9 mouse cellular contexts compared by ENCODE assay signal in the genomic region with DNA sequence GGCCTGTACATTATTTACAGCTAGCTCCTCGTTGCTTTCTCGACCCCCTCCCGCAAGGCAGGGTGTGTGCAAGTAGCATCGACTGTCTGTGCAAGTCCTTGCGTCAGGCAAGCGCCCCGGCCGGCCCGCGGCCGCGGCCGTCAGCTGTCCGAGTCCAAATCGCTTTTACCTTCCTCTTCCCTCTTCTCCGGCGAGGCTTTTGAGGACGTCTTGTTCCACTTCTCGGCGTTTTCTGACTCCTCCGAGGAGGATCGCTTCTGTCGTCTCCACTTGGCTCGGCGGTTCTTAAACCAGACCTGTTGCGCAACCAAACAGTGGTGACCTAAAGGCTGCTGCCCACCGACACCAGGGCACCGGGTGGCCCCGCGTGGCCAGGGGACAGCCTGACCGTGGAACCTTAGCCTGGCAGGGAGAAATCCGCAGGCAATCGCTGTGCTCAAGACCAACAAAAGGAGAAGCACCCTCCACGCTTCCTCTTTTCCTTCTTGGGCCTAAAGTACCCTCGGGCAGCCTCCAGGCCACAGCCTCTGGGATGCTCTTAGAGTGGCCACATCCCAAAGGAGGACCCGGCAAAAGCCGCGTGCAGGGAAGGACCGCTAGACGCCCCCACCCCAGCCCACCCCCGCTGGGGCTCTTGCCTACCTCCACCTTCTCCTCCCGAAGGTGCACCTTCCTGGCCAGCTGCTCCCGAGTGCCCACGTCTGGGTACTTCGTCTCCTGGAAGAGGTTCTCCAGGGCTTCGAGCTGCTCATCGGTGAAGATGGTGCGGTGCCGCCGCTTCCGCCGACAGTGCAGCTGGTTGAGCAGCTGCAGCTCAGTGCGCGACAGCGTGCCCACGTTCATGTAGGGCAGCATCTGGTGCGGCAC. TPM values are rescaled to one million over a fixed set of nuclear protein-coding genes. Genes with fewer than 3 reads are reported as not detected.
A peak's percentile ranks its signal among the peaks of the same experiment; 100 is the strongest.
DNase-seq lines count a peak whose midpoint lies in the region; ATAC-seq lines count a peak whose summit lies in the region.
"Had no signal": no experiment of that assay in that cellular context is flagged by ENCODE, and none has a peak within 500 bp of the region (broad histone marks: within the 10 kb centered on the region; RNA-seq: fewer than 3 reads in every experiment).

No protein-coding gene starts in this region.

- DNase-seq in right cerebral cortex, adult 18-20 months: peak; percentile 15
- DNase-seq in right cerebral cortex, postnatal 14 days: no peak
- DNase-seq in forebrain, embryonic 11.5 days (ENCODE audit: low spot score): peak; percentile 70
- peak; percentile 68 for DNase-seq in limb, embryonic 11.5 days (ENCODE audit: low spot score)
- DNase-seq in thymus, postnatal 0 days (ENCODE audit: low spot score): no peak
- DNase-seq in cerebellum, postnatal 25 days: no peak

- under 1% methylated on average over 57 of the region's 57 CpGs for WGBS in forebrain, embryonic 11.5 days
- WGBS in limb, embryonic 11.5 days: under 1% methylated on average over 57 of the region's 57 CpGs
- WGBS in neural tube, embryonic 15.5 days: under 1% methylated on average over 57 of the region's 57 CpGs

- H3K9me3 ChIP-seq in forebrain, embryonic 11.5 days (ENCODE audit: control insufficient read depth, low read length): no peaks in the 10 kb centered on the region
- no peaks in the 10 kb centered on the region for H3K9me3 ChIP-seq in limb, embryonic 11.5 days (ENCODE audit: control insufficient read depth, low read length)
- H3K9me3 ChIP-seq in neural tube, embryonic 15.5 days (replicated peaks): no peaks in the 10 kb centered on the region

- H3K27me3 ChIP-seq in forebrain, embryonic 11.5 days (ENCODE audit: control insufficient read depth, insufficient read depth, low read length): peaks cover 86% of the 10 kb centered on the region
- H3K27me3 ChIP-seq in limb, embryonic 11.5 days (ENCODE audit: control insufficient read depth, insufficient read depth, low read length): peaks cover 33% of the 10 kb centered on the region
- peaks cover 93% of the 10 kb centered on the region for H3K27me3 ChIP-seq in neural tube, embryonic 15.5 days (replicated peaks)

- ATAC-seq in forebrain, embryonic 11.5 days (replicated peaks; ENCODE audit: low FRiP score): no peak
- ATAC-seq in limb, embryonic 11.5 days (ENCODE audit: insufficient number of reproducible peaks, low FRiP score, low TSS enrichment, low read depth): no peak
- no peak for ATAC-seq in neural tube, embryonic 15.5 days (ENCODE audit: low FRiP score)
- ATAC-seq in megakaryocyte-erythroid progenitor cell, adult 5-6 weeks (replicated peaks; ENCODE audit: low FRiP score, low TSS enrichment, poor library complexity, severe bottlenecking): no peak

- no peaks in the 10 kb centered on the region for H3K36me3 ChIP-seq in forebrain, embryonic 11.5 days (ENCODE audit: control insufficient read depth, insufficient read depth, low read length)
- no peaks in the 10 kb centered on the region for H3K36me3 ChIP-seq in limb, embryonic 11.5 days (ENCODE audit: control insufficient read depth, insufficient read depth, low read length)
- no peaks in the 10 kb centered on the region for H3K36me3 ChIP-seq in neural tube, embryonic 15.5 days

- no peak overlapping the region for H3K27ac ChIP-seq in forebrain, embryonic 11.5 days (ENCODE audit: low read depth, low read length)
- H3K27ac ChIP-seq in limb, embryonic 11.5 days (replicated peaks; ENCODE audit: low read depth, low read length): peak overlapping the region; percentile 21; the same call in 1 of the 2 replicates
- H3K27ac ChIP-seq in neural tube, embryonic 15.5 days (replicated peaks): no peak overlapping the region

- peak overlapping the region; percentile 89; the same call in 1 of the 2 replicates for H3K4me2 ChIP-seq in forebrain, embryonic 11.5 days (ENCODE audit: low read depth, low read length, severe bottlenecking)
- peak overlapping the region; percentile 90 for H3K4me2 ChIP-seq in limb, embryonic 11.5 days (ENCODE audit: low read depth, severe bottlenecking)
- peak overlapping the region; percentile 68 for H3K4me2 ChIP-seq in neural tube, embryonic 15.5 days

- H3K9ac ChIP-seq in forebrain, embryonic 11.5 days (ENCODE audit: low read length): no peak overlapping the region
- H3K9ac ChIP-seq in limb, embryonic 11.5 days (ENCODE audit: low read length): peak overlapping the region; percentile 88
- H3K9ac ChIP-seq in neural tube, embryonic 15.5 days (replicated peaks): no peak overlapping the region

- peaks cover 30% of the 10 kb centered on the region for H3K4me1 ChIP-seq in forebrain, embryonic 11.5 days (replicated peaks; ENCODE audit: control insufficient read depth, insufficient read depth, low read length)
- H3K4me1 ChIP-seq in limb, embryonic 11.5 days (ENCODE audit: control insufficient read depth, insufficient read depth, low read length): peaks cover 29% of the 10 kb centered on the region
- H3K4me1 ChIP-seq in neural tube, embryonic 15.5 days: peaks cover 26% of the 10 kb centered on the region

- peak overlapping the region; percentile 44 for H3K4me3 ChIP-seq in forebrain, embryonic 11.5 days (ENCODE audit: low read depth, low read length)
- peak overlapping the region; percentile 66 for H3K4me3 ChIP-seq in limb, embryonic 11.5 days (ENCODE audit: low read depth, low read length)
- peak overlapping the region; percentile 42 for H3K4me3 ChIP-seq in neural tube, embryonic 15.5 days (replicated peaks)

RNA-seq across cellular contexts. Expression of gene Gsc, which starts 1.5 kb away (rescaled TPM):
- 0.71 and 1.2 TPM in 2 replicates for polyA plus RNA-seq in forebrain, embryonic 11.5 days (2014; fragmentation: Nextera tagmentation; extraction: Ambion mirVana)
- 24.4 and 33.2 TPM in 2 replicates for polyA plus RNA-seq in limb, embryonic 11.5 days (2014; fragmentation: Nextera tagmentation; extraction: Ambion mirVana)
- polyA plus RNA-seq in neural tube, embryonic 15.5 days (2015; fragmentation: Nextera tagmentation; extraction: Ambion mirVana): not detected in 2 replicates
- polyA plus RNA-seq in thymus, postnatal 0 days (2015; fragmentation: Nextera tagmentation; extraction: Ambion mirVana): 0.13 and 0.21 TPM in 2 replicates
- total RNA-seq in megakaryocyte-erythroid progenitor cell, adult 5-6 weeks (2014; fragmentation: Nextera tagmentation): not detected in 2 replicates
- not detected in 2 replicates for total RNA-seq in megakaryocyte-erythroid progenitor cell, adult 5-6 weeks (2017)
- polyA plus RNA-seq: liver, embryonic 16.5 days had no signal

Comparison
In these comparisons a context has a peak if more than half of its experiments do, and no peak if none do; other contexts are left out.
1. DNase-seq: peak in right cerebral cortex, adult 18-20 months (single experiment), forebrain, embryonic 11.5 days (single experiment) and limb, embryonic 11.5 days (single experiment); none in right cerebral cortex, postnatal 14 days (single experiment), thymus, postnatal 0 days (single experiment) and cerebellum, postnatal 25 days (0 of 2).
2. RNA of gene Gsc, which starts 1.5 kb away (polyA plus RNA-seq): 24.4 to 33.2 TPM in limb, embryonic 11.5 days; 0.71 to 1.2 TPM in forebrain, embryonic 11.5 days, 0.13 to 0.21 TPM in thymus, postnatal 0 days and not detected in neural tube, embryonic 15.5 days; every median in the first group is over 10 times any median in the second.
3. Peak in every context shown above with its lines, with median percentiles within 50 percentile points of each other: H3K4me2 ChIP-seq and H3K4me3 ChIP-seq.